Mouse (Mus musculus) spleen, adult 2 months (tissue): ENCODE measurements at regions not wholly inside any gene's neighbourhood (a gene's known extent, or its start where the extent isn't known, plus 50 kb on each side); places are given as distances from the start of the nearest gene placed in this dataset.

ENCODE experiments used
- CTCF ChIP-seq: fragments of 200-500 bp; IDR thresholded peaks from 2 replicates; pipeline ENCODE4 v1.5.1; 2011; ENCODE audit warnings: mild to moderate bottlenecking, inconsistent platforms; ENCODE audit not compliant: insufficient read depth, insufficient read length, insufficient replicate concordance; ENCODE audit errors: extremely low read depth
- POLR2A ChIP-seq: fragments of 200-500 bp; IDR thresholded peaks from 2 replicates; pipeline ENCODE4 v1.6.1; 2011; ENCODE audit warnings: low read depth, low read length, inconsistent platforms

DNA sequence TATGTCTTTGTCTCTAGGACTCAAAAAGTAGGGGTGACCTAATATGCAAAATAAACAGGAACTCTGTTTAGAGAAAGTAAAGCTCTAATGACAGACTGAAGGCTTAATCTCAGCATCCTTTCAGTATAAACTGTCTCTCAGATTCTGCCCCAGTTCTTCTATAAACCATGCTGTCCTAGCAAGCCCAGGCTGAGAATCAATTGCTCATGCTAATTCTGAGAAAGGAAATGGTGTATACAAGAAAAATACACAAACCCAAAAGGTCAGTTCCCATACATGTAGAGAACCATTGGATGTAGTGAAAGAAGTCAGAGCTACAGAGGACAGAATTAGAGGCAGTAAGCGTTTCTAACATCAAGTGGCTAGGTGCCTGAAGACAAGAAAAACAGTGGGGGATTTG, 435.7 kb upstream of the Acvr2a start:
- TF ChIP-seq CTCF (no peak), POLR2A (no peak)
